Mouse (Mus musculus) erythroblast, embryonic 14.5 days (primary cell): Measurements from ENCODE around the gene Abcc10.

Experiments used
- GATA1 ChIP-seq: IDR thresholded peaks from 2 replicates; pipeline ENCODE4 v1.6.1; 2012; ENCODE audit warnings: low read length, inconsistent platforms, mixed read lengths
- TAL1 ChIP-seq: IDR thresholded peaks from 3 replicates; pipeline ENCODE4 v1.6.1; 2012; ENCODE audit warnings: low read length, inconsistent platforms, mixed read lengths

GRCm38 (mm10) chr17:46298220-46298913 is 29.8 kb downstream of the Abcc10 start:
- TF ChIP-seq GATA1 = no peak
- no peak for TF ChIP-seq TAL1
